Mouse (Mus musculus) cerebellum, postnatal 10 days (tissue): ENCODE data around the gene Iqschfp.

Experiments
- DNase-seq, 2 experiments: peaks; one replicate each; pipeline ENCODE4 v3.0.0; 2021; ENCODE audit warnings: mixed read lengths in 2 of 2

The Iqschfp gene

DNA sequence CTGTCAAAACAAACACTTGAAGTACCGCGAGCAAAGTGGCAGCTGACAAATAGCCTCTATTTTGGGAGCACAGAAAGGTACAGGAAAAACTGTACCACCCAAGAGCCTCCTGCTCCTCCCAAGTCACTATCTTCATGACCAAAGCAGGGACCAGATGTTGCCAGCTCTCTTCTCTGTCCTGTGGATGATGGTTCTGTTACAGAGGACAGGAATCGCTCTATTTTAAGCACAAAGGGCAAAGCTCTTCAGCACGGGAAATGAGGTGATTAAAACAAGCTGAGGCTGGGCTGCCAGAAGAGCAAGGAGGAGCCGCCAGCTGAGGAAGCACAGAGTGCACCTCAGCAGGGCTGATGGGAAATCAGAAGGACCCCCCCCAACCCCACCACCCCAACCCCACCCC is 561.2 kb downstream of the Iqschfp start:
- no peak for DNase-seq

DNA sequence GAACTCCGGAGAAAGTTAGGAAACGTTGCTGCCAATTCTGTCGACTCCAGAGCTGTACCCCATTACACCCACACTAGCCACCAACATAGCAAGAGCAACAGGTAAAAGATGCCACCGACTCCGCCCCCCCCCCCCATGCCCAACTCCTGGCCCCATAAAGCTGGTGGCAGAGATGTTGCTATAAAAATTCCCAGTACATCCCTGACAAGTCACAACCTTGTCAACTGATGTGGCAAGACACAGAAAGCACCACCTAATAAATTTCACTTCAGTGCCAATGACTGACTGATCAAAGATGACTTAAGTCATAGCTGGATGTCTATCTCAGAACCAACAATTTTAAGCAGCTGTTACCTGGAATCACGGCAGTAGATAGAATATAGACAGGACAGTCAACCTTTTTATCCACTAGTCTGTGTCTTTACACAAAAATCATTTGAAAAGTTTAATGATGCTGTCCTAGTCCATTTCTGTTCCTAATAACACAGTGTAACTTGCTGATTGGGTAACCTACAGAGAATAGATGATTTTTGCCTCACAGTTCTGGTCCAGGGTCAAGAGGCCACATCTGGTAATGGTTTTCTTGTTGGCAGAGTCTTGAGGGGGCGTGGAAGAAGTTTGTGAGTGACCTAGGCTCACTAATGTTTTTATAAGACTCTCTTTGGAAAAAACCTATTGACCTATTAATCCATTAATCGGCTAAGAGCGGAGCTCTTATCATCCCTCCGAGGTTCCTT is 561.9 kb downstream of the Iqschfp start:
- no peak for DNase-seq

DNA sequence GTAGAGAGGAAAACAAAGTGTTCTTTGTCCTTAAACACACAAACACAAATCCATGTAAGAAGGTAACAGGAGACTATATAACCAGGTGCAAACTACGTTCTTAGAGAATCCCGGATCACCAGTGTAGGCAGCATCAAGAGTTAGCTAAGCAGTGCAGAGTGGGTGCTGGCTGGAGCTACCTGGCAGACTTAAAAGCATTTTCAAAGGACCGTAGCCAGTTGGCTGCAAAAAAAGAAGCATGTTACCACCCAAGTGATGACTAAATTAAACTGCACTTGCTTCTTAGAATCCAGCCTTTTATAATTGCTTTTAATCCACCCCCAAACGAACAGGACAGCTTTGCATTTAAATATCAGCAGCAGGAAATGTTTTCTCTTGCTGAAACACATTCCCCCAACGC is 574.6 kb downstream of the Iqschfp start:
- DNase-seq = peak in 1 of 2 experiments; percentile 17

DNA sequence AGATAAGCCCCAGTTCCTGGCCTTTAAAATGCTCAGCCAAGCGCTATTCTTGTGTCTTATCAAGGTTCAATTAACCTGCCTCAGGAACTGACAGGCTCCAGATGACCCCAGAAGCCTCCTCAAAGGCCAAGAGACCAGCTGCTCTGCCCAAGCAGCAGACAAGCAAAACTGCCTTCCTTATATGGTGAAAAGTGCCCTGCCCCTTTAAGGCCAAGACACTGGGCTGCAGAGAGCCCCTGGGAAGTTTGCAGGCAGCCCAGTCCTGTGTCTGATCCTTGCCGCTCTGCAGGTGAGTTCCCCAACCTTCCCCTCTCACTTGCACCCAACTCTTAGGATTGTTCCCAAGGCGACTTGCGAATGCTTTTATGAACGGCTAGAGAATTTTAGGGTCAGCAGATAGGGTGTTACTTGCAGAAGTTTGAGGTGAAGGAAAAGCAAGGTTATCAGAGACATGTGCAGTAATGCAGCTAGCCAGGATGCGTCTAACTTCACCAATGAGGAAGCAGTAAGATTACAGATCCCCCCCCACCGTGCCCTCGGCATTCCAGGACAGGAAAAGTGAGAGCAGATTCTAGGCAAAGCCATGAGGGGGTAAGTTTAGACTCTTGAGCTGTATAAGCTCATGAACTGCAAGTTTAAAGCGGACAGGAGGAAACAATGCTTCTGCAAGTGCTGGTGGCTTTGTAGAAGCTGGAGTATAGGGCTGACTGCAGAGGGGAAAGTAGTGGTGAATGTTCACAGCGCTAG is 576.1 kb downstream of the Iqschfp start:
- peak; percentile 29 to 33 for DNase-seq

DNA sequence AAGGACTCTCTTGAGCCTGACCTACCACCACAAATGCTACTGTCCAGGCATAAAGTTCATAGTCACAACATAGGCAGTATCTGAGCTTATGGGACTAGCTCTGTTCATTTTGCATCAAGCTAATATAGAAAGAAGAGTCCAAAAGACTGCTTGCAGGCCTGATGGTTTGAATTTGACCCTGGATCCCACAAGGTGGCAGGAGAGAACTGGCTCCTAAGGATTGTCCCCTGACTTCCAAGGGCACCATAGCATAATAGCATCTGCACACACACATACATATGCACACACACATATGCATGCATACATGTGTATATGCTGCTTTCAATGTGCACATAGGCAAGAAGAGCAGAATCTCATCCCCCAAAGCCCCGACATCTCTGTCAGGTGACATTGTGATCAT is 577.6 kb downstream of the Iqschfp start:
- peak in 1 of 2 experiments; percentile 9 for DNase-seq

DNA sequence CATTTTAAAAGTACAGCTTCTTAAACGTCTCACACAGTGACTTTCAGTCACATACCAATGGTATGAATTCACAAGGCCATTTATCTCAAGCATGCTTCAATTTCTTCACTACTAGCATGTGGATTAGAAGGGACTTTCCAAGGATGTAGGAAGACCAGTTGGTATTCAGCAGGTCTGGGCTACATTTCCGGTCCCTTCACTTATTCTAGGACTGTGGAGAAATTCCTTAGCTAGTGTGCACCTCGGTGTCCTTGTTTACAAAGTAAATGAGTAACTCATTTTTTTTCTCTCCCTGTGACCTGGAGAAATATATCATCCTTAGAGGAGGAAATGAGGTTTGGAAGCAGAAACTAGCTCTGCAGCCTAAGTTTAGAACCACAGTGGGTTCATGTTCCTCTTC is 578.0 kb downstream of the Iqschfp start:
- DNase-seq = no peak

DNA sequence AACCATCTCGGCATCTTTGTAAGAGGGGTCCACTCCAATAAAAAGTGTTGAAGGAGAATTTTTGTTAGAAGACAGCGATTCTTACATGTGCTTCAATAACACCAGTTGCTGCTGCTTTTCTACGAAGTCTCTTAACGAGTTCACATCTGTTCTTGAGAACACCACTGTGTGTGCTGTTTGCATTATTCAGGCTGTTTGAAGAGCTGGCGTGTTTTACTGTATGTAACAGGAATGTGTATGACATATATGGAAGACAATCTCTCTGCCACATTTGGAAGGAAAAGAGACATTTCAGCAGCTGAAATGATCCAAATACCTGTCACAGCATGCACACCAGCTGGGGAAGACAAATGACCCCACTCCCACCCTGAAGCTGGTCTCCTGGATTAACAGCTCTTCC is 578.6 kb downstream of the Iqschfp start:
- DNase-seq = no peak

DNA sequence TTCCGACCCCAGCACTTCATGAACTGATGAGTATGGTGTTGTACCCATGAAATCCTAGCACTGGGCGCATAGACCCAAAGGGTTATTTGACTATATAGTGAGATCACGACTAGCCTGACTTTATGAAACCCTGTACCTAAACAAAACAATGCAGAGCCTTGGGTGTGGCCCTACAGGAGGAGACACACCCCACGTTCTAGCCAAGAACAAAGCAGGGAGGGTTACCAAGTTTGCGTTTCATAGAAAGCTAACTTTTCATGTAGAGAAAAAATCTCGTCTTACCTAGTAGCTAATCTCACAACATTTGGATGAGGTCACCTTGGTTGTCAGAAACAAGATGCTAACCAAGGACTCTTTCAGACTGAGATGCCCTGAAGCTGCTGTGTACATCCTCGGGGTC is 584.3 kb downstream of the Iqschfp start:
- no peak for DNase-seq

DNA sequence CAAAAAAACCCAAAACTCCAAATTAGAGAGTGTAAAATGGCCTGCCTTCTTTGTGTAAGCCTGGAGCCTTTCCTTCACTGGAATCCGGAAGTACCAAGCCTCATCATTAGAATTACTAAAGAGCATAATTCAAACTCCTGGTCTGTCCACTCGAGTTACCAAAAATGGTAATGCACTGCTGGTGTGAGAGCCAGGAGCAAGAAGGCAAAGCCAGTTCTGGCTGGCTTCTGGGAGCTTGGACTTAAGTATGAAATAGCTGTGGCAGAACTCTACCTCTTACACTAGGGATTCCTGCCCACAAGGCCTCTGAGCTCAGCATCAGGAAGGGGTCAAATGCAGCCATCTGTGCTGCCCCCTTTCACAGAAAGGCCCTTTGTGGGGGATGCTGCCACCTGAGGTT is 585.4 kb downstream of the Iqschfp start:
- no peak for DNase-seq

DNA sequence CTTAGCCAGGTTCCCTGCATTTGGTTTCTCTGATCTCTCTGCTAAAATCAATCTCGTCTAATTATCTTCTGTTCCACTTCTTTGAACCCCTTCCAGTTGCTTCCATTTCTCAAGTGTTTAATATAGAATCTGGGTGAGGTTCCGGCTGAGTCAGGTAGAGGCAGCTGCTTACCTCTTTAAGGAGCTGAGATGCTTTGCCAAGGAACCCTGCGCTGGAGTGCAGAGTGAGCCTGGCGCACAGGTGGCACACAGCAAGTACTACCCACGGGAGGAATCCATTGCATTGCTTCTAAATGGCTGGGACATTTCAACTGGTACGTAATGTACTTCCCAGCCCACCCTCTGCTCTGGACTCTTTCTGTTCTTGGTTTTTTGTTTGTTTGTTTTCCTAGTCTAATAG is 587.2 kb downstream of the Iqschfp start:
- peak; percentile 35 to 57 for DNase-seq

DNA sequence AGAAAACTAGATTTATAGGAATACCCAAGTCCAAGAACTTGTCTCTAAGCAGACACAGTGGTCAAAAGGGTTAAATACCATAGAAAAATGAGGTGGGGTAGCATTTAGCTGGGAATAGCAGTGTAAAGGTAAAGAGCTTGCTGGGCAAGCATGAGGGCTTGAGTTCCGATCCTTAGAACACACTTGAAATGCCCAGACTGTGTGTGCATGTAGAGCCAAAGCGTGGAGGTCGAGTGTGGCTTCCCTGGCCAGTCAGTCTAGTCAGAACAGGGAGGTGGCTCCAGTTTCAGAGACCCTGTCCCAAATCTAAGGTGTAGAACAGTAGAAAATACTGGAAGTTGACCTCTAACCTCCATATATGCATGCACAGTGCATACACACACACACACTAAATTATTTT is 591.5 kb downstream of the Iqschfp start:
- no peak for DNase-seq

DNA sequence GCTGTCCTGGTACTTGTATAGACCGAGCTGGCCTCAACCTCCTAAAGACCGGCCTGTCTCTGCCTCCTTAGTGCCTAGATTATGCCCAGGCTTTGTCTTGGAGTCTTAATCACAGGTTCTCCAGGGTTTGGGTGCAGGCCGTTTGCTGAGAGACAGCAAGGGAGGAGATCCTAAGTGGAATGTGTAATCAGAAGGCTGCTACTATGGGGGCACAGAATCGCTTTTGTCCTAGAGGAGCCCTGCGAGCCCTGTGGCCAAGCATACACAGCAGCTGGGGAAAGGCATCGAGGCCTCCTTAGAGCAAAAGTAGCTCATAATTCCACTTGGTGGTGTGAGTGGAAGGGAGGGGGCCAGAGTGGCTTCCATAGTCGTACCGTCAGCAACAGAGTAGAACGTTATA is 592.0 kb downstream of the Iqschfp start:
- DNase-seq = no peak

DNA sequence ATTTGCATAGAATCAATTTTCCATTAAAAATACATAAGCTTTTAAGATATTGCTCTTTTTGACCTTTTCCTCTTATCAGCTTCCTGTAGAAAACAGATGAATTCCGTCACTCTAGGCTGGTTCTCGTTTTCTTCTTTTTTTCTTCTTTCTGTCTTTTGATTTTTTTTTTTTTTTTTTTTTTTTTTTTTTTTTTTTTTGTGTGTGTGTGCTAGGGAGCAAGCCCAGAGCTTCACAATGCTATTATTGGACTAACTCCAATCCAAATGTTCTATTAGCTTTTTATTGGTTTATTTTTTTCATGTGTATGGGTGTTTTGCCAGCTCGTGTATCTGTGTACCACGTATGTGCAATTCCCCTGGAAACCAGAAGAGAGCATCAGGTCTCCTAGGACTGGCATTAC is 592.5 kb downstream of the Iqschfp start:
- no peak for DNase-seq

DNA sequence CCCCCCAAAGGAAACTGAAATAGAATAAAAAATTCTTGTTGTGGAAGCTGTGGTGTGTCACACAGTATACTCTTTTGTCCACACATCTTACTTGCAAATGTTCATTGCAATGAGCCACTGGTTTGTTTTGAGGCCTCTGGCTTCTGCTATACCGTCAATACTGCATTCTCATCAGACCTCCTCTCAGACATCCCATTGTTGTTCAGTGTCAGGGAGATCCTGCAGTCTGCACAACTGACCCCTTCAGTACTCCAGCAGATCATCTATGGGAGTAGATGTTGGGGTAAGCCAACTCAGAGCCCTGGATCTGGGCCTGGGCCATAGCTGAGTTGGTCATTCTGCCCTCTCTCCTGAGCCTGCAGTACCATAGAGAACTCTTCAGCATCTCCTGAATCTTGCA is 595.6 kb downstream of the Iqschfp start:
- no peak for DNase-seq

DNA sequence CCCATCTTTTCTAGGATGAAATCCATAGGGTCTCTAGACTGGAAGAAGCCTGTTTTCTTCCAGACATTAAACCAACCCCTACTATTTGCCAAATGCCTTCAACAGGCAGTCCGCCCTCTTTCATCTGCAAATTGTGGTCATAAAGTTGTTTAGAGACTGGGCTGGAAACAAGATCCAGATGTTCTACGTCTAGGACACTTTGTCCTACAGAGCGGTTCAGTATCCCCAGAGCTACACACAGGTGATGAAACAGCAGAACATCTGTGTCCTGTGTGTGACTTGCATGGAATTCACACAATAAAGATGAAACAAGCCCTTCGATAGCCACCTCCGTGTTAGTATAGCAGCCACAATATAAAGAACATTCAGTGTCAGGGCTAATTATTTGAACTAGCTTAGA is 596.3 kb downstream of the Iqschfp start:
- no peak for DNase-seq

DNA sequence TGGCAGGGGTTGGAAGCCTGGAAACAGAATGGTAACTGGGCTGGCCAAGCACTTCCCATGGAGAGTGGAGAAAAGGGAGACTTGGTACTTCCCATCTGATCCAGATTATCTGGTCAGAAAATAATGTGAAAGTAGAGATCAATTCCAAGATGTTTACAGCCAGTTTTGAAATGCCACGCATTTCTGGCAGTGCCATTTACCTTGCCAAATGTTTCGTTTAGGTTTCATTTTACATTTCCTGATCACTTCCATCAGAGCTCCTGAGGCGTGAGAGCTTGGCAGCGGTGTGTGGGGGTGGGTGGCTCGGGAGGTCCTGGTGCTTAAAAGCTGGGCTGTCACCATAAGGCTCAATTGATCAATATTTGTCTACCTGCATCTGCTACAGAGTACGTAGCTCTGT is 599.5 kb downstream of the Iqschfp start:
- DNase-seq = no peak

DNA sequence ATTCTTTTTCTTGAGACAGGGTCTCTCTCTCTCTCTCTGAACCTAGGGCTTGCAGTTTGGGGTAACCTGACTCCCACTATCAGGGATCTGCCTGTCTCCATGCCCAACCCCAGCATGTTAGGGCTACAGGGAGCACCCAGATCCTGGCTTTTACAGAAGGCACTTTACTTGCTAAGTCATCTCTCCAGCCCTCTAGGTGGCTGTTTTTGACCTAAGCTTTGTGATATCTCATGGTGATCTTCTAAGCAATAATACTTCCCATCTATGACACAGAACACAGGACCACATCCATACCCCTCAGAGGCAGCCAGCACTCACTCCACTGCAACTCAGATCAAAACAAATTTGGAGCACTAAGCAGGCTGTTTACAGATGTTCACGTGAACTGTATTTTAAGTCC is 600.0 kb downstream of the Iqschfp start:
- no peak for DNase-seq

DNA sequence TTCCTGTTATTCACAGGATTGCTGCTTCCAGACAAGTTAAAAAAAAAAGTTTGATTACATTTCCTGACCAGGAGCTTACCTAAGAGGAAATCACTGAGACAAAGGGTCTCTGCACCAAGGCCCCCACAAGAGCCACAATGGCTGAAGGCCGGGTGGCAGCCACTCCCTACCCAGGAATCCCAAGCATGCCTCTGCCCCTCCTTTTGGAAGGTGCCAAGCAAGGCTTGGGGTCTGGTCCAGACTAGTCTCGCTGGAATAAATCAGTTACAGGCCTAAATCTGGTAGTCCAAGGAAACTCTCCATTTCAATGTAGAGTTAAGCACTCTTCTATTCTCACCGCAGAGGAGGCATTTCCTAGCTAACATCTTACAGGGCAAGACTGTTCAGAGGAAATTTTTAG is 600.5 kb downstream of the Iqschfp start:
- DNase-seq = no peak

DNA sequence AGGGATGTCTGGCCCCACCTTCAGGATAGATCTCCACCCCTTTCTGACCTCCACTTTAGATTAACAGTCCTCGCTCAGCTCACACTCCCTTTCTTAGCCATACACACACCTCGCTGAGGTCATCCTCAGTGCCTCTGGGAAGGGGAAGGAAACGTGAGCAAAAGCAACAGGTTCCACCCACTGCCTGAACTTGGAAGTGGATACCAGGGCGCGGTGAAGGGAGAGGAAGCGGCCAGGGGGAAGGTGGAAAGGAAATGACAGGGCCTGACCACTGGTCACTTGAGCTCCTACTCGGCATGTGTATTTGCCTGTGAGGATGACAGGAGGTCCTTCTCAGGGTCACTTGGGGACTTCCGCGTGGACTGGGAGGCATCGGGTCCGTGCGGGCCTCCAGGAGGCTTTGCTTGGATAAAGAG is 601.1 kb downstream of the Iqschfp start:
- peak in 1 of 2 experiments; percentile 42 for DNase-seq

DNA sequence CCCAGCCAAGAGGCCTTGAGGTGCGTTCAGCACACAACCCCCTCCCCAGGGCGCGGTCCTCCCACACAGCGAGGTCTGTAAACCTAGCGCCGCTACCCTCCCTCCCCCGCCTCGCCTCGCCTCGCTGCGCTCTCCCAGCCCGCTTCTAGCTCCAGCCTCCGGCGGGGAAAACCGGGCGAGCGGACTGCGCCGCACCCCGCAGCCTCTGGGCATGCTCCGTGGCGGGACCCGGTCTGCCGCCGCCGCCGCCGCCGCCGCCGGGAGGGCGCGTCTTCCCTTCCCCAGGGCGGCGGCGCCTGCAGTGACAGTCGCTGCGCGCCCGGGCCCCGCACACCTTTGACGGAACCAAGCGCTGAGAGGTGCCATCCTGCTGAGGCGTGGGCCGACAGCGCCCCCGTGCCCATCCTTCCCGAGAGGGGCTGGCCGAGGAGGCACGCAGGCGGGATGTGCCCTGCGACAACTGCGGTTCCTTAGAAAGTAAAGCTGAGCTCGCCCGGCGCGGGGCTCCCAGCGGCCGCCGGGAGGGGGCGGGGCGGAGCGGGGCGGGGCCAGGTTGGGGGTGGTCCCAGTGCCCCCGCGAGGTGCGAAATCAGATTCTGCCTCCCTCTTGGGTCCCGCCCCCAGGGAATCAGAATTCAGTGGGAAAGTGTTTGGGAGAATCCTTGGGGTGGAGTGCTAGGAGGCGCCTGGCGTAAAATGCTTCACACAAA is 601.7 kb downstream of the Iqschfp start:
- DNase-seq = peak; percentile 73 to 82

DNA sequence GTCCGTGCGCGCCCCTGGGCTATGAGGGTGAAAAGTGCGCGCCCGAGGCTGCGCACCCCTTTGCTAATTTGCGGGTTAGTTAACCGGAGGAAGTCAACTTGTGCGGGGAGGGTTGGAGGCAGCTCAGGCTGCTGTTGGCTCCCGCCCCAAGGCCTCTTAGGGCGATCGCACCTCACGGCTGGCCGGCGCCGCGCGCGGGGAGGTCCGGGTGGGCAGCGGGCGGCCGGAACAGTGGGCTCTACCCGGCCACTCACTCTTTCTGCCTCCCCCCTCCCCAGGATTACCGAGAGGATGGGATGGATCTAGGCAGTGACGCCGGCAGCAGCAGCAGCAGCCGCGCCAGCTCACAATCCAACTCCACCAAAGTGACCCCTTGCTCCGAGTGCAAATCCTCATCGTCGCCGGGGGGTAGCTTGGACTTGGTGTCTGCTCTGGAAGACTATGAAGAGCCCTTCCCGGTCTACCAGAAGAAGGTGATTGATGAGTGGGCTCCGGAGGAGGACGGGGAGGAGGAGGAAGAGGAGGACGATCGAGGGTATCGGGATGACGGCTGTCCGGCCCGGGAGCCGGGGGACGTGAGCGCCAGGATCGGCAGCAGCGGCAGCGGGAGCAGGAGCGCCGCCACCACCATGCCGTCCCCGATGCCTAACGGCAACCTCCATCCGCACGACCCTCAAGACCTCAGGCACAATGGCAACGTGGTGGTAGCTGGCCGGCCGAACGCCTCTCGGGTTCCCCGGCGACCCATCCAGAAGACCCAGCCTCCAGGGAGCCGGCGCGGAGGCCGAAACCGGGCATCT is 602.5 kb downstream of the Iqschfp start:
- peak; percentile 58 to 59 for DNase-seq

DNA sequence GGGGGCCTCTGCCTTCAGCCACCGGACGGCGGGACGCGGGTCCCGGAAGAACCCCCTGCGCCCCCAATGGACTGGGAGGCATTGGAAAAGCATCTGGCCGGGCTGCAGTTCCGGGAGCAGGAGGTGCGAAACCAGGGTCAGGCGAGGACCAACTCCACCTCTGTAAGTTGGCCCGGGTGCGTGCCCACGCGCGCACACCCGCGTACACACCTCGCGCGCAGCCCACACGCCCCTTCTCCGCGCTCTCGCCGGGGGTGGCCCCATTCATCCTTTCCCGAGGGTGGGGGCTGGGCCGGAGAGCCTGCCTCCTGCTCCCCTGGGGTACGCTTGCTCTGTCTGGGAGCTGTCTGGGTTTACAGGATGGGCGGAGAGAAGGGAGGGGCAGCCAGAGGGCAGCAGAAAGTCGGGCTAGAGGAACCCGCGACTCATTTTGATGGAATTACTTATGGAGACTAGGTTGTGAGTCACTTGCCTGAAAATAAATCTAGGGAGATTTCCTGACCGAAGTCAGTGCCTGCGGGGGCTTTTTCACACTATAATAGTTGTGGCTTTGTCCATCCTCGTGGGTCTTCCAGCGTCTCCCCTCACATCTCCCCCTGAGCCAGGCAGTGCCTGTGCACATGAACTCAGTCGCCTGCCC is 603.2 kb downstream of the Iqschfp start:
- peak; percentile 66 to 74 for DNase-seq
